Mouse (Mus musculus): ENCODE measurements at regions not wholly inside any gene's neighbourhood (a gene's known extent, or its start where the extent isn't known, plus 50 kb on each side); places are given as distances from the start of the nearest gene placed in this dataset.

DNA sequence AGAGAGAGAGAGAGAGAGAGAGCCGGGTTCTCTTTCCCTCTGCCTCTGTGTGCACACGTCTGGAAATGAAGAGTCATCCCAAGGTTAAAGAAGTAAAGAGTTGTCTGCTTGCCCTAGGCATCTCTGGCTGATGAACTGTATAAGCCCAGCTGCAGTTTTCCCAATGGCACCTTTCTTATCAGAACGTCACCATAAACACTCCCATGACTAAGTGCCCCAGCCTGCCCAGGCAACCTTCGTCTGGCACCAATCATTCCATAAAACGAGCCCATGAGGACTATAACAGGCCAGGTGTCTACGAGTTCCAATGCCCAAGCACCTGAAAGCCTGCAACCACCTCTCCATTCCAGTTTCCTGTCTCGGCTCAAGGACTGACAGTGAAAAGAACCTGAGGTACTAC is 435.5 kb upstream of the Sox9 start:
- no peak for TF ChIP-seq CTCF (IDR thresholded peaks at IDR 0.05; ENCODE audit: low read depth)
- no peak for TF ChIP-seq EP300 (IDR thresholded peaks at IDR 0.05; ENCODE audit: low read depth)

Data from liver, embryonic 14.5 days (tissue).